Mouse (Mus musculus): ENCODE results near the gene Cacng1.

Cacng1 gene

DNA sequence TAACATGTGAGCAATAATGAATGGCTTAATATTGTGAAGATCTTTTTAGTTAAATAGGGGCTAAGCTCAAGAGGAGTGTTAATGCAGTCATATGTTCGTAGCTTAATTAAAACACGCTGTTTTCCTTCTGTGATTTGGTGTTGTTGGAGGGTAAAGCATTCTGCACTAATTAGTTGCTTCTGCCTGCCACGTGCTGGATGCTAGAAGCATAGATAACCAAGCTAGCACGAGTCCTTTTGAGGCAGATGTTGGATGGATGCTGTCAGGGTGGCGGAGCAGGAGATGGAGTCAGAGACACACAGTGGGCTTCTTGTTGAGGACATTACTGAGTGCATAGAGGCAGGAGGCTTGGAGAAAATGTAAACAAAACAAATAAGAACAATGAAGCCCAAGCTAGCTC lies 59.2 kb downstream of the Cacng1 start:
- DNase-seq (ENCODE audit: low spot score in 2 of 2) = no peak

DNA sequence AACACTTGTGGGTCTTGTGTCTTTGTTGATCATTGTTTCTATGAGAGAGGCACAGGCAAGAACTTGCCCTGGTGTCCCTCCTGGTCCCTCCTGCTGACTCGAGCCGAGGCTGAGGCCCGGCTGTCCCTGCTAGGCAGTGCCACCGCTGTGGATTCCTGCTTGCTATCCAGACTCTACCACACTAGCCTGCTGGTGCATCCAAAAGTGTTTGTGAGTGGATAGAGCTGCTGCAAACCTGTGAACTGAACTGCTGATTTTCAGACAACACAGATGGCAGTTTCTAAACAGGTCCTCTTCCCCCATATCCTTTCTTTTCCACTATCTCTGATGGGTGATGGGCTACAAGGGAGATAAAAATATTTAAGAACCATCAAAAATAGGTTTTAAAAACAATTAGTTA lies 60.8 kb downstream of the Cacng1 start:
- no peak for DNase-seq (ENCODE audit: low spot score in 2 of 2)

Data from left cerebral cortex, adult 9 months (tissue).